In genomic region chrX:135796305-135797211, GRCm38 (mm10) we compare ENCODE assay signal across 9 mouse cellular contexts. TPM values are rescaled to one million over a fixed set of nuclear protein-coding genes. Genes with fewer than 3 reads are reported as not detected.
DNase-seq lines count a peak whose midpoint lies in the region; ATAC-seq lines count a peak whose summit lies in the region.
"Not testable (repeated sequence)": the region's sequence is repeated elsewhere in the genome, so short reads cannot be mapped to it uniquely, and the experiment has no call there.
"Had no signal": no experiment of that assay in that cellular context is flagged by ENCODE, and none has a peak within 500 bp of the region (broad histone marks: within the 10 kb centered on the region; RNA-seq: fewer than 3 reads in every experiment).

No protein-coding gene starts in this region.

- H3K4me2 ChIP-seq in forebrain, embryonic 13.5 days = peak overlapping the region; percentile 64
- H3K4me2 ChIP-seq in hindbrain, embryonic 12.5 days (replicated peaks) = peak overlapping the region; percentile 59
- H3K4me2 ChIP-seq in lung, embryonic 16.5 days (ENCODE audit: low read depth, low read length) = peak overlapping the region; percentile 63
- H3K4me2 ChIP-seq in neural tube, embryonic 13.5 days = peak overlapping the region; percentile 58

- peaks cover 25% of the 10 kb centered on the region for H3K36me3 ChIP-seq in forebrain, embryonic 13.5 days (ENCODE audit: poor library complexity, severe bottlenecking)
- H3K36me3 ChIP-seq in hindbrain, embryonic 12.5 days = peaks cover 11% of the 10 kb centered on the region; the same call in 1 of the 2 replicates
- not testable (repeated sequence) for H3K36me3 ChIP-seq in lung, embryonic 16.5 days (ENCODE audit: control insufficient read depth, insufficient read depth, low read length)
- peaks cover 27% of the 10 kb centered on the region for H3K36me3 ChIP-seq in neural tube, embryonic 13.5 days

- peak overlapping the region; percentile 57 for H3K4me3 ChIP-seq in forebrain, embryonic 13.5 days
- H3K4me3 ChIP-seq in hindbrain, embryonic 12.5 days = peak overlapping the region; percentile 57
- H3K4me3 ChIP-seq in lung, embryonic 16.5 days (ENCODE audit: low read length) = peak overlapping the region; percentile 62
- peak overlapping the region; percentile 63 for H3K4me3 ChIP-seq in neural tube, embryonic 13.5 days

- WGBS in forebrain, embryonic 13.5 days = 14% methylated on average over 25 of the region's 26 CpGs
- 31% methylated on average over 26 of the region's 26 CpGs for WGBS in hindbrain, embryonic 12.5 days
- 12% methylated on average over 21 of the region's 26 CpGs for WGBS in lung, embryonic 16.5 days
- 16% methylated on average over 26 of the region's 26 CpGs for WGBS in neural tube, embryonic 13.5 days

- peak overlapping the region; percentile 77 for H3K9ac ChIP-seq in forebrain, embryonic 13.5 days
- peak overlapping the region; percentile 78 for H3K9ac ChIP-seq in hindbrain, embryonic 12.5 days
- peak overlapping the region; percentile 55 for H3K9ac ChIP-seq in lung, embryonic 16.5 days (ENCODE audit: low read length)
- peak overlapping the region; percentile 85 for H3K9ac ChIP-seq in neural tube, embryonic 13.5 days

- H3K27me3 ChIP-seq in forebrain, embryonic 13.5 days; hindbrain, embryonic 12.5 days; lung, embryonic 16.5 days (ENCODE audit: control insufficient read depth, insufficient read depth, low read depth, low read length); neural tube, embryonic 13.5 days: not testable (repeated sequence)

- H3K9me3 ChIP-seq in forebrain, embryonic 13.5 days (replicated peaks); hindbrain, embryonic 12.5 days (replicated peaks); lung, embryonic 16.5 days (ENCODE audit: control insufficient read depth, low read length); neural tube, embryonic 13.5 days: not testable (repeated sequence)

- not testable (repeated sequence) for H3K4me1 ChIP-seq in forebrain, embryonic 13.5 days; hindbrain, embryonic 12.5 days; lung, embryonic 16.5 days (replicated peaks; ENCODE audit: control insufficient read depth, insufficient read depth, low read length); neural tube, embryonic 13.5 days (replicated peaks)

- peak; percentile 58 for ATAC-seq in forebrain, embryonic 13.5 days
- ATAC-seq in hindbrain, embryonic 12.5 days (ENCODE audit: low FRiP score) = peak; percentile 79
- ATAC-seq in lung, embryonic 16.5 days (ENCODE audit: low read depth) = peak; percentile 77
- ATAC-seq in neural tube, embryonic 13.5 days (ENCODE audit: low read depth) = peak; percentile 77

- H3K27ac ChIP-seq in forebrain, embryonic 13.5 days = peak overlapping the region; percentile 54
- peak overlapping the region; percentile 76 for H3K27ac ChIP-seq in hindbrain, embryonic 12.5 days
- not testable (repeated sequence) for H3K27ac ChIP-seq in lung, embryonic 16.5 days (ENCODE audit: low read length)
- H3K27ac ChIP-seq in neural tube, embryonic 13.5 days (replicated peaks) = peak overlapping the region; percentile 81

- DNase-seq in R1 (ENCODE audit: low read depth, low spot score) = peak; percentile 5
- DNase-seq in cerebellum, postnatal 10 days = peak; percentile 58 to 61
- DNase-seq in layer of hippocampus, postnatal 10 days (ENCODE audit: low spot score in 2 of 2) = peak; percentile 12 to 29
- peak; percentile 3 to 11 for DNase-seq in thymus, postnatal 10 days (ENCODE audit: low spot score in 2 of 2)

RNA-seq across cellular contexts. Expression of gene Bhlhb9, which starts 0.8 kb away (rescaled TPM):
- polyA plus RNA-seq in forebrain, embryonic 13.5 days (2015; fragmentation: Nextera tagmentation; extraction: Ambion mirVana) = 79.4 and 94.8 TPM in 2 replicates
- 90.7 and 92.7 TPM in 2 replicates for polyA plus RNA-seq in hindbrain, embryonic 12.5 days (2016; fragmentation: Nextera tagmentation; extraction: Ambion mirVana)
- total RNA-seq in layer of hippocampus, postnatal 10 days (2021) = 10 to 100 TPM; 78.0 to 78.1 TPM
- 43.8 and 45.3 TPM in 2 replicates for polyA plus RNA-seq in lung, embryonic 16.5 days (2015; fragmentation: Nextera tagmentation; extraction: Ambion mirVana)
- 106 TPM in 2 replicates for polyA plus RNA-seq in neural tube, embryonic 13.5 days (2015; fragmentation: Nextera tagmentation; extraction: Ambion mirVana)
- total RNA-seq: MEL had no signal

RNA-seq across cellular contexts. Expression of gene Gprasp2, which starts 42.3 kb away (rescaled TPM):
- 72.6 and 101 TPM in 2 replicates for polyA plus RNA-seq in forebrain, embryonic 13.5 days (2015; fragmentation: Nextera tagmentation; extraction: Ambion mirVana)
- polyA plus RNA-seq in hindbrain, embryonic 12.5 days (2016; fragmentation: Nextera tagmentation; extraction: Ambion mirVana) = 93.9 and 97.4 TPM in 2 replicates
- 100 to 1,000 TPM; 151 to 199 TPM for total RNA-seq in layer of hippocampus, postnatal 10 days (2021)
- polyA plus RNA-seq in lung, embryonic 16.5 days (2015; fragmentation: Nextera tagmentation; extraction: Ambion mirVana) = 18.0 and 19.1 TPM in 2 replicates
- polyA plus RNA-seq in neural tube, embryonic 13.5 days (2015; fragmentation: Nextera tagmentation; extraction: Ambion mirVana) = 113 and 127 TPM in 2 replicates
- total RNA-seq: MEL had no signal

RNA-seq across cellular contexts. Expression of gene Armcx5, which starts 54.0 kb away (rescaled TPM):
- 10.9 and 11.7 TPM in 2 replicates for polyA plus RNA-seq in forebrain, embryonic 13.5 days (2015; fragmentation: Nextera tagmentation; extraction: Ambion mirVana)
- polyA plus RNA-seq in hindbrain, embryonic 12.5 days (2016; fragmentation: Nextera tagmentation; extraction: Ambion mirVana) = 11.6 and 15.6 TPM in 2 replicates
- total RNA-seq in layer of hippocampus, postnatal 10 days (2021) = 10 to 100 TPM; 29.8 to 32.9 TPM
- polyA plus RNA-seq in lung, embryonic 16.5 days (2015; fragmentation: Nextera tagmentation; extraction: Ambion mirVana) = 8.5 and 10.5 TPM in 2 replicates
- polyA plus RNA-seq in neural tube, embryonic 13.5 days (2015; fragmentation: Nextera tagmentation; extraction: Ambion mirVana) = 10.8 and 12.0 TPM in 2 replicates

RNA-seq across cellular contexts. Expression of gene Gprasp1, which starts 54.0 kb away (rescaled TPM):
- 86.9 and 111 TPM in 2 replicates for polyA plus RNA-seq in forebrain, embryonic 13.5 days (2015; fragmentation: Nextera tagmentation; extraction: Ambion mirVana)
- 123 and 132 TPM in 2 replicates for polyA plus RNA-seq in hindbrain, embryonic 12.5 days (2016; fragmentation: Nextera tagmentation; extraction: Ambion mirVana)
- total RNA-seq in layer of hippocampus, postnatal 10 days (2021) = 100 to 1,000 TPM; 326 to 346 TPM
- polyA plus RNA-seq in lung, embryonic 16.5 days (2015; fragmentation: Nextera tagmentation; extraction: Ambion mirVana) = 38.6 and 40.4 TPM in 2 replicates
- polyA plus RNA-seq in neural tube, embryonic 13.5 days (2015; fragmentation: Nextera tagmentation; extraction: Ambion mirVana) = 136 and 140 TPM in 2 replicates

Comparison
In these comparisons a context has a peak if more than half of its experiments do, and no peak if none do; other contexts are left out.
1. DNase-seq: peak in every context shown above with its lines; median percentile 60 in cerebellum, postnatal 10 days; 20 in layer of hippocampus, postnatal 10 days; 7 in thymus, postnatal 10 days; 5 in R1.